8 mouse cellular contexts compared by ENCODE assay signal in the genomic region with DNA sequence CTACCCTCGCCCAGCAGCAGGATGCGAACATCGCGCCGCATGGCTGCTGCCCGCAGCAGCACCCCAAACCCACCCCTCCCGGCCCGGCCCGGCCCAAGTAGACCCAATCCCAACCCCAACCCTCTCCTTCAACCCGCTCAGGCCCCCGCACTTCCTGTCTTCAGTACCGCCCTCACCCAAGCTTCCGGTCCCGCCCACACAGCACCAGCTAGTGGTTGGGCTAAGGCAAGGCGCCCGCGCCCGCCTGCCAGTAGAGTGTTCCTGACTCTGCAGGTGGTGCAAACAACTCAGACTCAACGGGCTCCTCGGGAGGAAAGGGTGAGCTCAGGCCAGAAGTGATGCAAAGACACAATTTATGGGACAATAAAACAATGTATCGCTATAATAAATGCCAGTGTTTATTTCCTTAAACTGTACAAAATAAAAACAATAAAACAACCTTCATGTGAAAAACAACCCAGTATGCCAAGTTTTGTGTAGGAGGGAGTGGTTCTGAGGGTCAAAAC. TPM values are rescaled to one million over a fixed set of nuclear protein-coding genes. Genes with fewer than 3 reads are reported as not detected.
DNase-seq lines count a peak whose midpoint lies in the region; ATAC-seq and TF ChIP-seq lines count a peak whose summit lies in the region.

TSS of gene Rhot2 (minus strand) at position 456 of the 506 bp plus-strand sequence.

- H3K27ac ChIP-seq in hindbrain, embryonic 16.5 days (ENCODE audit: low read depth, low read length), result peak within 1 kb of the TSS; percentile 78
- peak within 1 kb of the TSS; percentile 92 for H3K27ac ChIP-seq in left cerebral cortex, adult 2 months

- intact Hi-C loops in left cerebral cortex, adult 2 months (cut with DNase I), result no loop called here

- peak; percentile 52 for TF ChIP-seq CTCF in left cerebral cortex, adult 2 months (IDR thresholded peaks at IDR 0.05)

- peaks cover 36% of the 10 kb centered on the region for H3K36me3 ChIP-seq in hindbrain, embryonic 16.5 days (ENCODE audit: control insufficient read depth, insufficient read depth, low read length)

- peak within 1 kb of the TSS; percentile 87 for H3K4me3 ChIP-seq in hindbrain, embryonic 16.5 days (ENCODE audit: low read length)
- H3K4me3 ChIP-seq in left cerebral cortex, adult 2 months, result peak within 1 kb of the TSS; percentile 85

- H3K9me3 ChIP-seq in hindbrain, embryonic 16.5 days (ENCODE audit: control insufficient read depth, low read length), result no peaks in the 10 kb centered on the region

- H3K27me3 ChIP-seq in hindbrain, embryonic 16.5 days (replicated peaks; ENCODE audit: control insufficient read depth, insufficient read depth, low read length), result no peaks in the 10 kb centered on the region

- 1% methylated on average over 21 of the region's 21 CpGs for WGBS in hindbrain, embryonic 16.5 days

- peak; percentile 97 for DNase-seq in T-cell, adult 2 months (ENCODE audit: low spot score)
- peak; percentile 92 to 94 for DNase-seq in cerebellum, postnatal 36 days
- DNase-seq in gastrocnemius, adult 18-20 months (ENCODE audit: low spot score), result peak; percentile 97
- peak; percentile 93 to 94 for DNase-seq in left cerebral cortex, adult 2 months (ENCODE audit: extremely low spot score in 1 of 2, low spot score in 2 of 2)
- DNase-seq in right cerebral cortex, adult 2 months (ENCODE audit: low spot score in 2 of 2), result peak; percentile 95 to 96
- DNase-seq in urinary bladder, postnatal 14 days (ENCODE audit: low spot score), result peak; percentile 97

- peak within 1 kb of the TSS; percentile 95 for H3K4me2 ChIP-seq in hindbrain, embryonic 16.5 days (ENCODE audit: low read length)

- ATAC-seq in hindbrain, embryonic 16.5 days, result peak; percentile 95
- ATAC-seq in megakaryocyte, adult 5-6 weeks (ENCODE audit: poor library complexity, severe bottlenecking), result peak; percentile 99

- H3K4me1 ChIP-seq in hindbrain, embryonic 16.5 days (ENCODE audit: control insufficient read depth, insufficient read depth, low read depth, low read length), result peaks cover 15% of the 10 kb centered on the region

- peak within 1 kb of the TSS; percentile 87 for H3K9ac ChIP-seq in hindbrain, embryonic 16.5 days (ENCODE audit: low read depth, low read length)

RNA-seq across cellular contexts. Expression of gene Rhot2, which starts in this region (rescaled TPM):
- 10 to 100 TPM; 72.4 to 72.9 TPM for total RNA-seq in gastrocnemius, adult 18-20 months (2021)
- polyA plus RNA-seq in hindbrain, embryonic 16.5 days (2015; fragmentation: Nextera tagmentation; extraction: Ambion mirVana), result 16.9 and 20.3 TPM in 2 replicates
- total RNA-seq in left cerebral cortex, adult 2 months (2021), result 100 to 1,000 TPM; 103 to 105 TPM
- total RNA-seq in megakaryocyte, adult 5-6 weeks (2015), result 14.0 and 15.6 TPM in 2 replicates
- 13.9 and 30.4 TPM in 2 replicates for total RNA-seq in megakaryocyte, adult 5-6 weeks (2017)

Comparison
In these comparisons a context has a peak if more than half of its experiments do, and no peak if none do; other contexts are left out.
1. Peak in every context shown above with its lines: DNase-seq, ATAC-seq, H3K4me3 ChIP-seq and H3K27ac ChIP-seq.